Mouse (Mus musculus): ENCODE measurements around the gene Lypd6b. TPM values are rescaled to one million over a fixed set of nuclear protein-coding genes. Genes with fewer than 3 reads are reported as not detected.

Gene Lypd6b
- total and polyA plus RNA-seq, 2 experiments from 2014 or later = 0.11 to 0.38 TPM

GRCm38 (mm10) chr2:49840573-49840972 lies 53.1 kb downstream of the Lypd6b start:
- 13% methylated on average over 6 of the region's 6 CpGs for WGBS
- ATAC-seq (ENCODE audit: insufficient read depth, low read depth) = peak; percentile 88
- Histone ChIP-seq H3K4me1 (ENCODE audit: control insufficient read depth, insufficient read depth) (peaks cover 4% of the 10 kb centered on the region; the same call in 1 of the 2 replicates), H3K36me3 (replicated peaks; ENCODE audit: control insufficient read depth, insufficient read depth, low read length) (no peaks in the 10 kb centered on the region), H3K4me2 (ENCODE audit: low read depth, low read length) (no peak overlapping the region), H3K27me3 (ENCODE audit: control insufficient read depth, insufficient read depth, low read length) (no peaks in the 10 kb centered on the region), H3K9me3 (replicated peaks; ENCODE audit: control insufficient read depth, low read length) (no peaks in the 10 kb centered on the region), H3K4me3 (ENCODE audit: low read depth, low read length) (no peak overlapping the region), H3K27ac (ENCODE audit: low read depth) (peak overlapping the region; percentile 12; the same call in 1 of the 2 replicates), H3K9ac (replicated peaks; ENCODE audit: low read depth, low read length) (no peak overlapping the region)
- no peak for TF ChIP-seq EP300 (IDR thresholded peaks at IDR 0.05; ENCODE audit: low read depth)
- no peak for TF ChIP-seq CTCF (IDR thresholded peaks at IDR 0.05; ENCODE audit: low read depth)
- peak; percentile 64 for DNase-seq (ENCODE audit: low spot score)

- ATAC-seq (ENCODE audit: insufficient read depth, low read depth) = no peak
- H3K27ac ChIP-seq (ENCODE audit: low read depth) = peak overlapping the region; percentile 12; the same call in 1 of the 2 replicates
- no peaks in the 10 kb centered on the region for H3K9me3 ChIP-seq (replicated peaks; ENCODE audit: control insufficient read depth, low read length)
- WGBS = 87% methylated on average over 5 of the region's 5 CpGs
- H3K27me3 ChIP-seq (ENCODE audit: control insufficient read depth, insufficient read depth, low read length) = no peaks in the 10 kb centered on the region
- H3K4me1 ChIP-seq (ENCODE audit: control insufficient read depth, insufficient read depth) = peaks cover 4% of the 10 kb centered on the region; the same call in 1 of the 2 replicates
- H3K4me2 ChIP-seq (ENCODE audit: low read depth, low read length) = no peak overlapping the region
- no peak overlapping the region for H3K9ac ChIP-seq (replicated peaks; ENCODE audit: low read depth, low read length)
- no peak for DNase-seq (ENCODE audit: low spot score)
- TF ChIP-seq CTCF (IDR thresholded peaks at IDR 0.05; ENCODE audit: low read depth) (no peak), EP300 (IDR thresholded peaks at IDR 0.05; ENCODE audit: low read depth) (no peak)
- H3K4me3 ChIP-seq (ENCODE audit: low read depth, low read length) = no peak overlapping the region
- H3K36me3 ChIP-seq (replicated peaks; ENCODE audit: control insufficient read depth, insufficient read depth, low read length) = no peaks in the 10 kb centered on the region
These were observed 53.6 kb downstream of the Lypd6b start for GRCm38 (mm10) chr2:49841089-49841488.

- no peak overlapping the region for H3K9ac ChIP-seq (replicated peaks; ENCODE audit: low read depth, low read length)
- no peak overlapping the region for H3K4me2 ChIP-seq (ENCODE audit: low read depth, low read length)
- H3K27ac ChIP-seq (ENCODE audit: low read depth) = no peak overlapping the region
- WGBS = 58% methylated on average over 7 of the region's 7 CpGs
- H3K27me3 ChIP-seq (ENCODE audit: control insufficient read depth, insufficient read depth, low read length) = no peaks in the 10 kb centered on the region
- H3K9me3 ChIP-seq (replicated peaks; ENCODE audit: control insufficient read depth, low read length) = no peaks in the 10 kb centered on the region
- peaks cover 4% of the 10 kb centered on the region; the same call in 1 of the 2 replicates for H3K4me1 ChIP-seq (ENCODE audit: control insufficient read depth, insufficient read depth)
- ATAC-seq (ENCODE audit: insufficient read depth, low read depth) (no peak), DNase-seq (ENCODE audit: low spot score) (no peak)
- TF ChIP-seq EP300 (IDR thresholded peaks at IDR 0.05; ENCODE audit: low read depth) = no peak
- TF ChIP-seq CTCF (IDR thresholded peaks at IDR 0.05; ENCODE audit: low read depth) = no peak
- no peak overlapping the region for H3K4me3 ChIP-seq (ENCODE audit: low read depth, low read length)
- no peaks in the 10 kb centered on the region for H3K36me3 ChIP-seq (replicated peaks; ENCODE audit: control insufficient read depth, insufficient read depth, low read length)
These were observed 57.6 kb downstream of the Lypd6b start for GRCm38 (mm10) chr2:49845104-49845503.

- DNase-seq (ENCODE audit: low spot score) (no peak), ATAC-seq (ENCODE audit: insufficient read depth, low read depth) (no peak)
- Histone ChIP-seq H3K9ac (replicated peaks; ENCODE audit: low read depth, low read length) (no peak overlapping the region), H3K27ac (ENCODE audit: low read depth) (no peak overlapping the region), H3K4me3 (ENCODE audit: low read depth, low read length) (no peak overlapping the region), H3K4me2 (ENCODE audit: low read depth, low read length) (no peak overlapping the region), H3K9me3 (replicated peaks; ENCODE audit: control insufficient read depth, low read length) (no peaks in the 10 kb centered on the region), H3K27me3 (ENCODE audit: control insufficient read depth, insufficient read depth, low read length) (no peaks in the 10 kb centered on the region), H3K36me3 (replicated peaks; ENCODE audit: control insufficient read depth, insufficient read depth, low read length) (no peaks in the 10 kb centered on the region), H3K4me1 (ENCODE audit: control insufficient read depth, insufficient read depth) (no peaks in the 10 kb centered on the region)
- no peak for TF ChIP-seq EP300 (IDR thresholded peaks at IDR 0.05; ENCODE audit: low read depth)
- TF ChIP-seq CTCF (IDR thresholded peaks at IDR 0.05; ENCODE audit: low read depth) = no peak
- 71% methylated on average over 3 of the region's 3 CpGs for WGBS
These were observed 58.6 kb downstream of the Lypd6b start for GRCm38 (mm10) chr2:49846097-49846496.

GRCm38 (mm10) chr2:49846880-49847279 lies 59.4 kb downstream of the Lypd6b start:
- H3K27me3 ChIP-seq (ENCODE audit: control insufficient read depth, insufficient read depth, low read length) = no peaks in the 10 kb centered on the region
- TF ChIP-seq EP300 (IDR thresholded peaks at IDR 0.05; ENCODE audit: low read depth) = no peak
- no peak for TF ChIP-seq CTCF (IDR thresholded peaks at IDR 0.05; ENCODE audit: low read depth)
- H3K9me3 ChIP-seq (replicated peaks; ENCODE audit: control insufficient read depth, low read length) = no peaks in the 10 kb centered on the region
- DNase-seq (ENCODE audit: low spot score) (no peak), ATAC-seq (ENCODE audit: insufficient read depth, low read depth) (no peak)
- no peak overlapping the region for H3K4me2 ChIP-seq (ENCODE audit: low read depth, low read length)
- H3K4me3 ChIP-seq (ENCODE audit: low read depth, low read length) = no peak overlapping the region; the same call in 1 of the 2 replicates
- no peaks in the 10 kb centered on the region for H3K4me1 ChIP-seq (ENCODE audit: control insufficient read depth, insufficient read depth)
- 80% methylated on average over 3 of the region's 3 CpGs for WGBS
- H3K9ac ChIP-seq (replicated peaks; ENCODE audit: low read depth, low read length) = no peak overlapping the region
- H3K36me3 ChIP-seq (replicated peaks; ENCODE audit: control insufficient read depth, insufficient read depth, low read length) = no peaks in the 10 kb centered on the region
- H3K27ac ChIP-seq (ENCODE audit: low read depth) = no peak overlapping the region

- Histone ChIP-seq H3K27ac (ENCODE audit: low read depth) (no peak overlapping the region), H3K4me3 (ENCODE audit: low read depth, low read length) (no peak overlapping the region), H3K27me3 (ENCODE audit: control insufficient read depth, insufficient read depth, low read length) (no peaks in the 10 kb centered on the region), H3K4me2 (ENCODE audit: low read depth, low read length) (no peak overlapping the region), H3K9ac (replicated peaks; ENCODE audit: low read depth, low read length) (no peak overlapping the region), H3K9me3 (replicated peaks; ENCODE audit: control insufficient read depth, low read length) (no peaks in the 10 kb centered on the region), H3K36me3 (replicated peaks; ENCODE audit: control insufficient read depth, insufficient read depth, low read length) (no peaks in the 10 kb centered on the region), H3K4me1 (ENCODE audit: control insufficient read depth, insufficient read depth) (no peaks in the 10 kb centered on the region)
- no peak for TF ChIP-seq CTCF (IDR thresholded peaks at IDR 0.05; ENCODE audit: low read depth)
- no peak for TF ChIP-seq EP300 (IDR thresholded peaks at IDR 0.05; ENCODE audit: low read depth)
- no peak for DNase-seq (ENCODE audit: low spot score)
- no peak for ATAC-seq (ENCODE audit: insufficient read depth, low read depth)
- 57% methylated on average over 2 of the region's 2 CpGs for WGBS
These were observed 60.3 kb downstream of the Lypd6b start for GRCm38 (mm10) chr2:49847831-49848230.

Measured in heart, postnatal 0 days (tissue).